Mouse (Mus musculus) limb, embryonic 15.5 days (tissue): ENCODE results near the gene 0610030E20Rik. TPM values are rescaled to one million over a fixed set of nuclear protein-coding genes. Genes with fewer than 3 reads are reported as not detected.
A peak's percentile ranks its signal among the peaks of the same experiment; 100 is the strongest.

Source experiments
- ATAC-seq: fragments of 200-750 bp; cut with Nextera tagmentation; 2 replicates; pipeline ENCODE4 v1.8.0; 2017; ENCODE audit warnings: low read depth, moderate TSS enrichment; ENCODE audit not compliant: insufficient number of reproducible peaks, low FRiP score, low TSS enrichment
- H3K27ac ChIP-seq: fragments of 300-500 bp; sonication (generic); 2 replicates; pipeline ENCODE4 v1.5.1; 2015; ENCODE audit warnings: moderate library complexity, mild to moderate bottlenecking, inconsistent platforms
- H3K27me3 ChIP-seq: fragments of 300-500 bp; sonication (generic); 2 replicates; pipeline ENCODE4 v1.6.1; 2015; ENCODE audit warnings: inconsistent platforms
- H3K36me3 ChIP-seq: fragments of 300-500 bp; sonication (generic); 2 replicates; pipeline ENCODE4 v1.6.1; 2015; ENCODE audit warnings: inconsistent platforms
- H3K4me1 ChIP-seq: fragments of 300-500 bp; sonication (generic); 2 replicates; pipeline ENCODE4 v1.6.1; 2015; ENCODE audit warnings: inconsistent platforms
- H3K4me2 ChIP-seq: fragments of 300-500 bp; sonication (generic); 2 replicates; pipeline ENCODE4 v1.6.1; 2015; ENCODE audit warnings: mild to moderate bottlenecking, inconsistent platforms
- H3K4me3 ChIP-seq: fragments of 300-500 bp; sonication (generic); 2 replicates; pipeline ENCODE4 v1.5.1; 2015; ENCODE audit warnings: mild to moderate bottlenecking, inconsistent platforms
- H3K9ac ChIP-seq: fragments of 300-500 bp; sonication (generic); 2 replicates; pipeline ENCODE4 v1.6.1; 2015; ENCODE audit warnings: inconsistent platforms
- H3K9me3 ChIP-seq: fragments of 300-500 bp; sonication (generic); 2 replicates; pipeline ENCODE4 v1.6.1; 2016; ENCODE audit warnings: inconsistent platforms
- WGBS: fragments of 180-500 bp; shearing (Covaris S2); methylation state at CpG from one replicate; pipeline ENCODE4 v1.1.7; 2015; 5-methylcytosine and 5-hydroxymethylcytosine counted together
- polyA plus RNA-seq: library from polyadenylated mRNA; unstranded; fragments of >200 nt; fragmentation: Nextera tagmentation; extraction: Ambion mirVana; gene quantifications from 2 replicates; pipeline ENCODE4 v1.2.1, GENCODE M21; 2015

0610030E20Rik gene
- polyA plus RNA-seq, 1 experiment from 2014 or later, result 28.7 TPM

DNA sequence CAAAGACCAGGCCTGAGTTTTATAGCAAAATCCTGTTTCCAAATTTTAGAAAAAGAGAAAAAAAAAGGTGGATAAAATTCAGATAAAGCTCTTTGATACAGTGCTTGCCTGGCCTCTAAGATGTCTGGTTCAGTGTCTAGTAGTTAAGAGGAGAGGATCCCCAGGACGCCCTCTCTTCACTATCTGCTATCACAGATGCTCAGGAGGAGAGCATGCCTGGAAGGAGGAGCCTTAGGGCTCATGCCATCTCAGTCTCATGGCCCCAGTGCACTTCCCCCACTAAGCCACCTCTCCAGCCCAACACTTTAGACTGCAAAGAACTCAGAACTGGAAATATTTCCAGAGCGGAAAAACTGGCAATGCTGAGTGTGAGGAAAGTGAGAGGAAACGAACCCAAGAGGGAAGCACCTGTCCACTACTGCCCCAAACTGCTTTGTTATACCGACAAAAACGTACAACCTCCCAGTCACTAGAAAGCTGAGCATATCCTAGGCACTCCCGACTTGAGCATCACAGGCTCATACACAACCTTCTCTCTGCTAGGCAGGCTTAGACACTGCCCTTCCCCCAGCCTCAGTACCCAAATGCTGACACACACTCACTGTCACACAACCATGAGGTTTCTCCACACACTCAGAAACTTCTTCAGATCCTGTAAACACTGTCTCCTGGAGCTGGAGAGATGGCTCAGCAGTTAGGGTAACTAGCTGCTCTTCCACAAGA, 23.2 kb upstream of the 0610030E20Rik start:
- no peak for ATAC-seq
- 90% methylated on average over 6 of the region's 6 CpGs for WGBS
- Histone ChIP-seq H3K27me3 (no peaks in the 10 kb centered on the region), H3K27ac (no peak overlapping the region), H3K4me3 (no peak overlapping the region), H3K4me2 (no peak overlapping the region), H3K9me3 (no peaks in the 10 kb centered on the region), H3K4me1 (no peaks in the 10 kb centered on the region), H3K9ac (no peak overlapping the region), H3K36me3 (peaks cover 93% of the 10 kb centered on the region)

DNA sequence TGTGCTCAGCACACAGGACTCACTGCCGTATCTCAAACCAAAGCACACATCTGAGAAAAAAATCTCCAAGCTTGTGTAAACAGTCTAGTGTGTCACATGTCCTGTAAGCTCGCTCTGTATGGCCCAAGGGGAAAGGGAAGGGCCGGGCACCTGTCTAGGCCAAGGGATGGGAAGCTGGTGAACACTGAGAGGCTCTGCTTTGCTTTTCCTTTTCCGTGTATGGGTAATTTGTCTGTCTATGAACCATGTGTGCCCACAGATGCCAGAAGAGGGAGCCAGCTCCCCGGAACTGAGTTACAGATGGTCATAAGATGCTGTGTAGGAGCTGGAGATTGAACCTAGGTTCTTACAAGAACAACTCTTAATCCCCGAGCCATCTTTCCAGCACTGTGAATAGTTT, 20.8 kb upstream of the 0610030E20Rik start:
- Histone ChIP-seq H3K4me1 (no peaks in the 10 kb centered on the region), H3K27me3 (no peaks in the 10 kb centered on the region), H3K9me3 (no peaks in the 10 kb centered on the region), H3K9ac (no peak overlapping the region), H3K27ac (no peak overlapping the region), H3K4me3 (no peak overlapping the region), H3K36me3 (peaks cover 88% of the 10 kb centered on the region), H3K4me2 (no peak overlapping the region)
- 78% methylated on average over 6 of the region's 6 CpGs for WGBS
- no peak for ATAC-seq

DNA sequence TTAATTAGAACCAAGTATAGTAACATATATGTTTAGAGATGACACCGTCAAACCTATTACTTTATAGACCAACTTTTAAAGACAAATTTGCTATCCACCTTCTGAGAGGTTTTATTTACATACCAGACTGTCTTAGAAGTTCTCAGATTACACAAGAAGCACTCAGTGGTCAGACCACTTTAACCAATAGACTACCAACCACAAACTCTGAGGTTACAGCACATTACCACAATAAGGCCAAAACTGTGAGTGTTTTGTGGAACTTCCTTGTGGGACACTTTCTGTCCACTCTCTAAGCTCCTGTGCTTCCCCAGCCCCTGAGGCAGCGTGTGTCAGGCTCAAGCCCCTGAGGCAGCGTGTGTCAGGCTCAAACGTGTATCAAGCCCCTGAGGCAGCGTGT, 18.1 kb upstream of the 0610030E20Rik start:
- 83% methylated on average over 5 of the region's 5 CpGs for WGBS
- no peaks in the 10 kb centered on the region for H3K27me3 ChIP-seq
- H3K9ac ChIP-seq, result no peak overlapping the region
- no peak overlapping the region for H3K4me3 ChIP-seq
- H3K27ac ChIP-seq, result no peak overlapping the region
- no peaks in the 10 kb centered on the region for H3K4me1 ChIP-seq
- H3K36me3 ChIP-seq, result peaks cover 84% of the 10 kb centered on the region
- H3K4me2 ChIP-seq, result no peak overlapping the region
- no peaks in the 10 kb centered on the region for H3K9me3 ChIP-seq
- ATAC-seq, result no peak

DNA sequence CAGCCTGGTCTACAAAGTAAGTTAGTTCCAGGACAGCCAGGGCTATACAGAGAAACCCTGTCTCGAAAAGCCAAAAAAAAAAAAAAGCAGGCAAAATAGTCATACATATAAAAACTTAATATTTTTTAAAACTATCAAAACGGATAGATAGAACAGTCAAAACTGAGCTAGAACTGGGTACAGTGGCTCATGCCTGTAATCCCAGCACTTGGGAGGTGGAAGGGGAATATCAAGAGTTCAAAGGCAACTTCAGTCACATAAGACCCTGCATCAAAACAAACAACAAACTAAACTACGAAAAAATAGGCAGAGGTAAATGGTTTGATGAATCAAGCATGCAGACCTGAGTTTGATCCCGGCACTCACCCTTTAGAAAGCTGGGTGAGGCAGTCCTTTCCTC, 17.0 kb upstream of the 0610030E20Rik start:
- WGBS, result 90% methylated on average over 4 of the region's 4 CpGs
- no peak overlapping the region for H3K9ac ChIP-seq
- no peak overlapping the region for H3K27ac ChIP-seq
- no peak overlapping the region for H3K4me3 ChIP-seq
- H3K4me2 ChIP-seq, result no peak overlapping the region
- H3K36me3 ChIP-seq, result peaks cover 84% of the 10 kb centered on the region
- ATAC-seq, result no peak
- no peaks in the 10 kb centered on the region for H3K27me3 ChIP-seq
- no peaks in the 10 kb centered on the region for H3K9me3 ChIP-seq
- no peaks in the 10 kb centered on the region for H3K4me1 ChIP-seq

DNA sequence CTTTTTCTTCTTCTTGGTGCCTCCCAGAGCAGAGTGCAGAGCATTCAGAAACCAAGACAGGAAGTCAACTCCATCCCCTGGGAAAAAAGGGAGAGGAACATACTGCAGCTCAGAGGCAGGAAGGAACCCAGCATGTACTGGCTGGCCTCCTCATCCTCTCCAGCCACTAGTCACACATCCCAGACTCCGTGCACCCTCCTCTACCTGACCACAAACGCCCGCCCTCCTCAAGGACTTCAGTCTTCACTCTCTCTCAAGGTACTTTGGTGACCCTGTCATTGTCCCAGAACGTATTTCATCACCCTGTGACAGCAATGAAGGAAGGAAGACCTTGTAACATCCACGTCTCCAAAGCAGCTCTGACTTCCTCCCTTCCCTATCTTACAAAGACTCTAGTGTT, 14.0 kb upstream of the 0610030E20Rik start:
- no peak overlapping the region for H3K4me3 ChIP-seq
- no peak for ATAC-seq
- no peak overlapping the region for H3K9ac ChIP-seq
- H3K4me2 ChIP-seq, result no peak overlapping the region
- no peaks in the 10 kb centered on the region for H3K4me1 ChIP-seq
- 80% methylated on average over 5 of the region's 5 CpGs for WGBS
- H3K9me3 ChIP-seq, result no peaks in the 10 kb centered on the region
- no peaks in the 10 kb centered on the region for H3K27me3 ChIP-seq
- H3K27ac ChIP-seq, result no peak overlapping the region
- peaks cover 87% of the 10 kb centered on the region for H3K36me3 ChIP-seq

DNA sequence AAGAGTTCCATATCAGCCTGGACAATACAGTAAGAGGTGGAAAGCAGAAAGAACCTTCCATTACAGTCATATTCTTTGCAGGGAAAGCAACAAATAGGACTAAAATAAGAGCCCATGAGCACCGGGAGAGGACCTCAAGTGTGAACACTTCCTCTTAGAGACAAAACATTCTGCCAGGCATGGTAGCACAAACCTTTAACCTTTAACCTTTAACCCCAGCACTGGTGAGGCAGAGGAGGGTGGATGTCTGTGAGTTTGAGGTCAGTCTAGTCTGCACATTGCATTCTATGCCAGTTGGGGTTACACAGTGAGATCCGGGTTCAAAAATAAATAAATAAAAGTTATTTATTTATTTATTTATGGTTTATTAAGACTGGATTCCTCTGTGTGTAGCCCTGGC, 6.6 kb upstream of the 0610030E20Rik start:
- no peak overlapping the region for H3K27ac ChIP-seq
- no peak overlapping the region for H3K4me2 ChIP-seq
- peaks cover 38% of the 10 kb centered on the region for H3K36me3 ChIP-seq
- peaks cover 12% of the 10 kb centered on the region for H3K4me1 ChIP-seq
- H3K4me3 ChIP-seq, result no peak overlapping the region
- no peaks in the 10 kb centered on the region for H3K27me3 ChIP-seq
- H3K9ac ChIP-seq, result no peak overlapping the region
- no peak for ATAC-seq
- WGBS, result 62% methylated on average over 2 of the region's 2 CpGs
- H3K9me3 ChIP-seq, result no peaks in the 10 kb centered on the region

DNA sequence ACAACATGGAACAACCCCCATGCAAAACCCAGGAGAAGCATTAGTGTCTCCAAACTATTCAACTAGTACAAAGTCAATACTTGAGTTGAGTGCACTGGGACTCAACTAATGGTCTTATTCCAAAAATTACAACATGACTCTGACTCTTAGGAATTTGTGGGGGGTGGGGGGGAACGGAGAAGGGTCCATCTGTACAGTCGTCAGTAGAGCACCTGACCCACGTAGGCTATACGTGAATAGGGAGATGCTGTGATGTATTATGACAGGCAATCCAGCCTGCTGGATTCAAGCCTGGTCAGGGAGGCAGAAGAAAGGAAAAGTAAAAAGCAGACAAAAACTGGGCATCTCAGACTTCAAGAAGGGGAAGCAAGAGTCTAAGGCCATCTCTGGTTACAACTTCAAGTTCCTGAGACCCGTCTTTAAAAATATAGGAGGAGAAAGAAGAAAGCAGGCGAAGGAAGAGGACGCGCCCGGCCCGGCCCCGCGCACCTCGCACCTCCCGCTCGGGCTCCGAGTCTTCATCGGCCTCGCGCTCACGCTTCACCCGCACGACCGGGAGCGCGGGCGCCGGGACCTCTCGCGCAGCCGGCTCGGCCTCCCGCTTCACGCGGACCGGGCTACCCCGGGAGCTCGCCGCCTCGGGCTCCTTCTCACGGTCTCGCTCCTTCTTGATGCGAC, 2.6 kb upstream of the 0610030E20Rik start:
- peak overlapping the region; percentile 95 for H3K4me3 ChIP-seq
- under 1% methylated on average over 42 of the region's 42 CpGs for WGBS
- no peaks in the 10 kb centered on the region for H3K9me3 ChIP-seq
- H3K27me3 ChIP-seq, result no peaks in the 10 kb centered on the region
- H3K4me1 ChIP-seq, result peaks cover 29% of the 10 kb centered on the region
- no peak for ATAC-seq
- peak overlapping the region; percentile 79 for H3K27ac ChIP-seq
- peaks cover 9% of the 10 kb centered on the region for H3K36me3 ChIP-seq
- H3K9ac ChIP-seq, result peak overlapping the region; percentile 83
- peak overlapping the region; percentile 84 for H3K4me2 ChIP-seq

DNA sequence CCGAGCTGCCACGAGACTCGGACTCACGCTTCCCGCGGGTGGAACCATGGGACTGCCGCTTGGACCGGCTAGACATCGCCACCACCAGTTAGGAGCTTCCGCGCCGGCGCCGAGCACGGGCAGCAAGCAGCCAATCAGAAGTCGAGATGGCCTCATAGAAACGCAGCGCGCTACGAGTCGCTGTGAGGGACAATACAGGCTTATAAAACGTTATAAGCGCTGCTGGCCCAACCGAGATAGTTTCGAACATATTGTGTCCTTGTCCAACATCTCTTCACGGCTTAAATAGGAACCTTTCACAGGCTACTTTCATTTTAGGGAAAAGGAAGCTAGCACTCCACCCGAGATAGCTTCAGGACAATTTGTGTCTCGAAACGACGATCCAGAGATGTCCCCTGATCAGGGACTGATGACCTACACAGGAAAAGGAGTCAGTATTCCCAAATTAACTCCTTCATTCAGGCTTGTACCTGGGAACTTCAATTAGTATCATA, 2.0 kb upstream of the 0610030E20Rik start, which contains the start of gene Usp39:
Gene Usp39, minus strand, starts transcription at position 111 of the 494 bp plus-strand sequence.
- H3K9ac ChIP-seq, result peak within 1 kb of the TSS; percentile 83
- ATAC-seq, result peak; percentile 59; the same call in 1 of the 2 replicates
- peaks cover 29% of the 10 kb centered on the region for H3K4me1 ChIP-seq
- under 1% methylated on average over 30 of the region's 30 CpGs for WGBS
- H3K4me3 ChIP-seq, result peak within 1 kb of the TSS; percentile 95
- H3K4me2 ChIP-seq, result peak within 1 kb of the TSS; percentile 84
- H3K36me3 ChIP-seq, result peaks cover 15% of the 10 kb centered on the region
- peak within 1 kb of the TSS; percentile 79 for H3K27ac ChIP-seq
- H3K27me3 ChIP-seq, result no peaks in the 10 kb centered on the region
- no peaks in the 10 kb centered on the region for H3K9me3 ChIP-seq

DNA sequence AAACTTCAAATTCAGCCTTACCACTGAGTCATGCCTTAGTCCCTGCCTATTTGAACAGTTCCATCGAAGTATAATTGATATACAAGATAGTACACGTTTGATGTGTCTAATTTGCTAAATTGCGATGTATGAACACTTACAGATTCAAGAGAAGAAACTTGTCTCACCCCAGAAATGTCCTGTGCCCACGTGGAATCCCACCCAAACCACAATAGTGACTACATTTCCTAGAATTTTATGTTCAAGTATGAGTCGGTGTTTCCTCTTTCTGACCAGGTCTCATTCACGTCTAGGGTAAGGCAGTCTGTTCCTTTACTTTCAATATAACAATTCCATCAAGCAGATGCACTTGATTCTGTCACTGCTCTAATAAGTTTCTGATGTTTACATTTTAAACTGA, 1.5 kb upstream of the 0610030E20Rik start:
- Histone ChIP-seq H3K4me1 (peaks cover 29% of the 10 kb centered on the region), H3K4me3 (peak overlapping the region; percentile 95), H3K27me3 (no peaks in the 10 kb centered on the region), H3K9me3 (no peaks in the 10 kb centered on the region), H3K4me2 (peak overlapping the region; percentile 84), H3K9ac (no peak overlapping the region), H3K36me3 (peaks cover 20% of the 10 kb centered on the region), H3K27ac (no peak overlapping the region)
- ATAC-seq, result no peak
- 47% methylated on average over 6 of the region's 6 CpGs for WGBS

DNA sequence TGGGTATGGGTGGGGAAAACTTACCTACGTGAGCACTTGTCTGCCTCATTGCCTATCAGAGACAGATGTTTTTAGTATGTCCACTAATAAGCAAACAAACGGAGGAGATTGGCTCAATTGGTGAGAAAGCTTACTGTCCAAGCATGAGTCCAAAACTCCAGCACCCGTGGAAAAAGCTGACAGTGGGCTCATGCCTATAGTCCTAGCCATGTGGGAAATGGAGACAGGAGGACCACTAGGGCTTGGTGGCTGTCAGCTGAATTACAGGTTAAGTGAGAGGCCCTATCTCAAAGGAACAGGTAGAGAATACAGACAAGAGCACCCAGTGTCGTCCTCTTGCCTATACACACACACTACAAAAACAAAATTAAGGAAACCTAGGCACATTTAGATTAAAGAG, 856 bp upstream of the 0610030E20Rik start:
- Histone ChIP-seq H3K36me3 (peaks cover 26% of the 10 kb centered on the region), H3K4me3 (no peak overlapping the region), H3K9ac (no peak overlapping the region), H3K9me3 (no peaks in the 10 kb centered on the region), H3K27me3 (no peaks in the 10 kb centered on the region), H3K27ac (no peak overlapping the region), H3K4me1 (peaks cover 29% of the 10 kb centered on the region), H3K4me2 (no peak overlapping the region)
- 78% methylated on average over 4 of the region's 4 CpGs for WGBS
- ATAC-seq, result no peak

DNA sequence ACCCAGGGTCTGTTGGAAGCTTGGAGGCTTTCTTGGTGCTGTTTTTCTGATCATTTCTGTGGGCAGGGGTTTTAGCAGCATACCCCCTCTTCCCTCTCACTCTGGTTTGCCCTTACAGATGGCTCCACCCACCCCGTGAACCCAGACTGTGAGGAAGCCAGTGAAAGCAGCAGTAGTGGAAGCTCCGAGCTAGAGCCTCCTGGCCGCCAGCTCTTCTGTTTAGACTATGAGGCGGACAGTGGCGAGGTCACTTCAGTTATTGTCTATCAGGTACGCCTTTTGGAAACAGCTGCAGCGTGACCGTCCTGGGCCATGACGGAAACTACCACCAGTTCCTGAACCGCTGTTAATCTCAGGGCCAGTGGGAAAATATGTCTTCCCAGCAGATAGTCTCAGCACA, 1.3 kb downstream of the 0610030E20Rik start:
- Histone ChIP-seq H3K9ac (no peak overlapping the region), H3K36me3 (peaks cover 27% of the 10 kb centered on the region), H3K9me3 (no peaks in the 10 kb centered on the region), H3K4me3 (peak overlapping the region; percentile 72), H3K4me1 (peaks cover 41% of the 10 kb centered on the region), H3K27me3 (no peaks in the 10 kb centered on the region), H3K4me2 (peak overlapping the region; percentile 67), H3K27ac (0 out of 2 replicates have a peak overlapping the region, but pooled peaks have one; percentile 5)
- ATAC-seq, result no peak
- WGBS, result 84% methylated on average over 10 of the region's 10 CpGs

DNA sequence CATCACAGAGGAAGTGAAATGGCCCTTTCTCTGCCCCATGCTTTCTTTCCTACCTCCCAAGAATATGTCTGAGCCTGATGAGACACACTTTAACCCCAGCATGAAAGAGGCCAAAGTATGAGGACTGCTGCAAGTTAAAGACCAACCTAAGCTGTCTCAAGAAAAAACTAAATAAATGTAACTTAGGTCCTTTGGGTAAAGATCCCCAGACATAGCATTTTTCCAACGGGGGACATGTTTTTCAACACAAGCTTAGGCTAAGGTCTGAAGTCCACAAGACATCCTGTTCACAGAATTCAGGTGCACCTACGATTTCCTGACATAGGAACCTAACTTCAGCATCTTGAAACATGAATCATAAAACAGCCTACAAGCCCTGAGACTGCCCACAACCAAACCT, 3.1 kb downstream of the 0610030E20Rik start:
- Histone ChIP-seq H3K4me2 (no peak overlapping the region), H3K9ac (no peak overlapping the region), H3K27ac (no peak overlapping the region), H3K27me3 (no peaks in the 10 kb centered on the region), H3K36me3 (peaks cover 27% of the 10 kb centered on the region), H3K4me3 (no peak overlapping the region), H3K4me1 (peaks cover 40% of the 10 kb centered on the region), H3K9me3 (no peaks in the 10 kb centered on the region)
- ATAC-seq, result no peak
- 85% methylated on average over 2 of the region's 2 CpGs for WGBS
